Mouse (Mus musculus) ES-Bruce4 (cell line): Measurements from ENCODE around the gene Lta. TPM values are rescaled to one million over a fixed set of nuclear protein-coding genes. Genes with fewer than 3 reads are reported as not detected.
A peak's percentile ranks its signal among the peaks of the same experiment; 100 is the strongest.

Experiments used
- H3K27ac ChIP-seq: 2 replicates; pipeline ENCODE4 v1.5.1; 2012; ENCODE audit warnings: low read length, inconsistent platforms; ENCODE audit not compliant: insufficient read depth
- H3K27me3 ChIP-seq: 2 replicates; pipeline ENCODE4 v1.6.1; 2012; ENCODE audit warnings: mild to moderate bottlenecking, low read length, inconsistent platforms; ENCODE audit not compliant: control insufficient read depth, poor library complexity, insufficient read depth, severe bottlenecking
- H3K36me3 ChIP-seq: 2 replicates; pipeline ENCODE4 v1.6.1; 2012; ENCODE audit warnings: inconsistent platforms, mild to moderate bottlenecking, low read length, moderate library complexity; ENCODE audit not compliant: control insufficient read depth, poor library complexity, insufficient read depth, severe bottlenecking
- H3K4me1 ChIP-seq: one replicate; pipeline ENCODE4 v1.8.1; 2011; ENCODE audit warnings: low read length; ENCODE audit not compliant: control insufficient read depth, insufficient read depth
- H3K4me3 ChIP-seq: 2 replicates; pipeline ENCODE4 v1.5.1; 2011; ENCODE audit warnings: low read depth, mild to moderate bottlenecking, low read length
- H3K9ac ChIP-seq: 2 replicates; pipeline ENCODE4 v1.6.1; 2012; ENCODE audit warnings: low read depth, mild to moderate bottlenecking, inconsistent platforms; ENCODE audit not compliant: poor library complexity, severe bottlenecking
- H3K9me3 ChIP-seq: replicated peaks from 2 replicates; pipeline ENCODE4 v1.6.1; 2012; ENCODE audit warnings: mild to moderate bottlenecking, low read length, inconsistent platforms; ENCODE audit not compliant: control insufficient read depth, poor library complexity, insufficient read depth, severe bottlenecking
- CTCF ChIP-seq: IDR thresholded peaks from one replicate; pipeline ENCODE4 v1.8.1; 2011; ENCODE audit warnings: low read depth, low read length
- EP300 ChIP-seq: IDR thresholded peaks from 2 replicates; pipeline ENCODE4 v1.6.1; 2011; ENCODE audit warnings: low read depth, low read length; ENCODE audit not compliant: insufficient read depth
- POLR2A ChIP-seq: IDR thresholded peaks from one replicate; pipeline ENCODE4 v1.8.1; 2011; ENCODE audit warnings: low read length; ENCODE audit not compliant: insufficient read depth
- polyA plus RNA-seq: library from polyadenylated mRNA; stranded (reverse); fragments of >200 nt; gene quantifications from 2 replicates; pipeline ENCODE4 v1.2.4, GENCODE M21; 2011; ENCODE audit warnings: low read depth; ENCODE audit not compliant: missing spikeins, insufficient read depth, insufficient read length

The Lta gene
- polyA plus RNA-seq, 1 experiment = not detected

GRCm38 (mm10) chr17:35240384-35241304, 35.5 kb upstream of the Lta start:
- no peaks in the 10 kb centered on the region for H3K27me3 ChIP-seq
- peak overlapping the region; percentile 56 for H3K4me3 ChIP-seq
- peak overlapping the region; percentile 17; the same call in 1 of the 2 replicates for H3K27ac ChIP-seq
- peaks cover 28% of the 10 kb centered on the region for H3K36me3 ChIP-seq
- peak overlapping the region; percentile 95 for H3K9ac ChIP-seq
- TF ChIP-seq CTCF = no peak
- no peaks in the 10 kb centered on the region for H3K9me3 ChIP-seq
- no peaks in the 10 kb centered on the region for H3K4me1 ChIP-seq

GRCm38 (mm10) chr17:35239700-35240099, 34.5 kb upstream of the Lta start:
- Histone ChIP-seq H3K4me3 (no peak overlapping the region), H3K9me3 (no peaks in the 10 kb centered on the region), H3K27me3 (no peaks in the 10 kb centered on the region), H3K9ac (no peak overlapping the region), H3K36me3 (peaks cover 18% of the 10 kb centered on the region), H3K4me1 (no peaks in the 10 kb centered on the region), H3K27ac (no peak overlapping the region)
- TF ChIP-seq POLR2A = no peak
- TF ChIP-seq EP300 = no peak
- TF ChIP-seq CTCF = no peak

- no peaks in the 10 kb centered on the region for H3K9me3 ChIP-seq
- H3K36me3 ChIP-seq = no peaks in the 10 kb centered on the region
- no peak overlapping the region for H3K4me3 ChIP-seq
- TF ChIP-seq CTCF = no peak
- no peak for TF ChIP-seq POLR2A
- no peak for TF ChIP-seq EP300
- no peak overlapping the region for H3K27ac ChIP-seq
- H3K4me1 ChIP-seq = no peaks in the 10 kb centered on the region
- no peak overlapping the region for H3K9ac ChIP-seq
- H3K27me3 ChIP-seq = no peaks in the 10 kb centered on the region
Measured at GRCm38 (mm10) chr17:35237504-35237903, 32.4 kb upstream of the Lta start.

GRCm38 (mm10) chr17:35236996-35237395, 31.8 kb upstream of the Lta start:
- no peak overlapping the region for H3K27ac ChIP-seq
- no peaks in the 10 kb centered on the region for H3K4me1 ChIP-seq
- no peaks in the 10 kb centered on the region for H3K27me3 ChIP-seq
- no peak overlapping the region for H3K4me3 ChIP-seq
- no peaks in the 10 kb centered on the region for H3K9me3 ChIP-seq
- no peak for TF ChIP-seq POLR2A
- no peak for TF ChIP-seq EP300
- TF ChIP-seq CTCF = no peak
- H3K36me3 ChIP-seq = no peaks in the 10 kb centered on the region
- H3K9ac ChIP-seq = no peak overlapping the region

GRCm38 (mm10) chr17:35236390-35236746, 31.2 kb upstream of the Lta start:
- peak overlapping the region; percentile 64 for H3K9ac ChIP-seq

More at GRCm38 (mm10) chr17:35236390-35236746, 31.2 kb upstream of the Lta start:
- Histone ChIP-seq H3K4me1 (no peaks in the 10 kb centered on the region), H3K4me3 (peak overlapping the region; percentile 66), H3K36me3 (no peaks in the 10 kb centered on the region), H3K9me3 (no peaks in the 10 kb centered on the region), H3K27me3 (no peaks in the 10 kb centered on the region), H3K27ac (peak overlapping the region; percentile 70; the same call in 1 of the 2 replicates)
- peak; percentile 91 for TF ChIP-seq CTCF
- no peak for TF ChIP-seq EP300
